Mouse (Mus musculus) kidney, postnatal 4 days (tissue): ENCODE measurements around the gene 4833427G06Rik.
A peak's percentile ranks its signal among the peaks of the same experiment; 100 is the strongest.
"Not testable (repeated sequence)": the region's sequence is repeated elsewhere in the genome, so short reads cannot be mapped to it uniquely, and the experiment has no call there.

Source experiments
- DNase-seq, 2 experiments: peaks; one replicate each; pipeline ENCODE4 v3.0.0; 2021; ENCODE audit warnings: mixed read lengths in 2 of 2

4833427G06Rik gene

DNA sequence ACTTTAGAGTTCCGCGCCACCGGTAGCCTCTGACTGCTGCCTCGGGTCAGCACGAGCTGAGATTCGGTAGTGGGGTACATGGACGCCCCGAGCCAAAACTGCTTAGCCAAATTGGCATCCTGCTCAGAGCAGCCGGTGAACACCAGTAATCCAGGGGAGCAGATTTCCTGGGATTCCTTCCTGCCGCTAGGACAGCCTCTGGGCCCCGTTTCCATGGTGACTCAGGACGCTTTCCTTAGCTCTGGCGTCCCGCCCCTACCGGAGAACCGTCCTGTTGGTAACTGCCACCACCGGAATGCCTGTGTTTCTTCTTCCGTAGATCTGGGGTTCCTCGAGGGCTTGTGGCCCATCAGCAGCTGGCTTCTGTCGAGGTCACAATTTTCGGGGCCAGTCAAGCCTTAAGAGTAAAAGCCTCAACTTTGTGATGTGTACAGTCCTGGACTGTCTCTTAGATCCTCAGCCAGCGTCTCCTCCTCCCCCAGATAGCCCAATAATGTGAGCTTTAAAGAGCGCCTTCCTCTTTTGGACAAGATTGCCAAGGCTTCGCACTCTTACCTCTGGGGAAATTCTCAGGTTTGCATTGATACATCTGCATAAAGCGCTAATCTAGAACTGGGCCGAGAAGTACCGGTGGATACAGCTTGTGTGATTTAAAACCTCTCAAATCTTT, at the start of gene 4833427G06Rik:
4833427G06Rik (minus strand) TSS at position 323 of the 670 bp plus-strand sequence.
- DNase-seq, result peak; percentile 72 to 81

DNA sequence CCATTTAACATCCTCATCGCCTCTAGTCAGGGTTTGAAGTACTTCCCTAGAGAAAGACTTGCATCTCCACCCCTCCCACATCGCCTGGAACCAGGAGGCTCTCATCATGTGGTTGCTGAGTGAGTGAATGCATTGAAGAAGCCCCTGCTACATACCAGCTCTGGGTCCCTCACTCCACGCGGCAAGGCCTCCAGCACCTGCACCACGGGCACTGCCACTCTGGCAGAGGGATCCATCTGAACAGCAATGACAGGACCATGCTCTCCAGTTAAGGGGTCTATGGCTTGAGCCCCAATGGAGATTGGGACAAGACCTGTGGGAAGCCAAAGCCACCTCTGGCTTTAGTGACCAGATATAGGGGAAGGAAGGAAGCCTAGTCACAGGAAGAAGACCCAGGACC, 45.4 kb upstream of the 4833427G06Rik start:
- no peak for DNase-seq

DNA sequence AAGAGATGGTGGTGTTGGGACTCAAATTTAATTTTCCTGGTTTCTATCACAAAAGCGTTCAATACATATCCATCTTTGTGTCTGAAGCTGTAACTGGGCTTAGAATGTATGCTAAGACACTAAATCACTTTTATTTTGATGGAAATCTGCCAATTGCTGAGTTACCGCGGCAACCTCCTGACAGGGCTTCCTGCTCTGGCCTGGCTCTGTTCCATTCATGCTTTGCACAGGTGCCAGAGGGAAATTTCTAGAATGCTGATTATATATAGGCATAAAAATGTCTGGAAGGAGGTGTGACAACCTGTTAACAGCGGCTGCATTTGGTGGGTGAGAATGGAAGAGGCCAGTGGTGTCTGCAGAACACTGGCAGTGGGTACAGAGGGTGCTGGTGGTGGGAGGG, 44.6 kb upstream of the 4833427G06Rik start:
- peak in 1 of 2 experiments; percentile 37 for DNase-seq

DNA sequence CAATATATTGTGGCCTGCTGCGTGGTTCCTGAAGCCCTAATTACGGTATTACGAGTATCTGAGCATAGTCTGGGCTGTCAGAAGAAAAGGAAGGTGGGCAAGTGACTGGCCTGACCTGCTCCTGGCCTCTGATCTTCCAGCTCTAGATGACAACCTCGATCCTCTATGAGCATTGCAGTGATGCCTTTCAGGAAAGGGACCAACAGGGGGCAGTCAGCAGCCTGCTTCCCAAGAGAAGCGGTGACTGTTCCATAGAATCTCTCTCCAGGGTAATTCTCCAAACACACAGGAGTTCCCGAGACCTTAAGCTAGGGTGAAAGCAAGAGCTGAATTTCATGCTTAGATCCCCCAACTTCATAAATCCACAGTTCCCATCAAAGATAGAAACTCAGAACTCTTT, 42.3 kb upstream of the 4833427G06Rik start:
- DNase-seq, result no peak

DNA sequence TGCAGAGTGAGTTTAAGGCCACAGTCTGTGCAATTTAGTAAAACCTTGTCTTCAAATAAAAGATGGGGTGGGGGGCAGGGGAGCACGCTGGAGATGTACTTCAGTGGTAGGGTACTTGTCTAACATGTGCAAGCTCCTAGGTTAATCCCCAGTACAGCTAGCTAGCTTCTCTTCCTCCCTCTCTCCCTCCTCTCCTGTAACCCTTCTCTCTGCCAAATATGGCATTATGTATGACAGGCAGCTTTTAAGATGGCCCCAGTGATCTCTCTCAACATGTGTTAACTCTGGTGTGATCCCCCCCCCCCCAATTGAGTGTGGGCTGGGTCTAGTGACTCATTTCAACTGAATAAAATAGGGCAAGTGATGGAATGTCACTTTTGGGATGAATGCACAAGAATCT, 41.6 kb upstream of the 4833427G06Rik start:
- DNase-seq, result no peak

DNA sequence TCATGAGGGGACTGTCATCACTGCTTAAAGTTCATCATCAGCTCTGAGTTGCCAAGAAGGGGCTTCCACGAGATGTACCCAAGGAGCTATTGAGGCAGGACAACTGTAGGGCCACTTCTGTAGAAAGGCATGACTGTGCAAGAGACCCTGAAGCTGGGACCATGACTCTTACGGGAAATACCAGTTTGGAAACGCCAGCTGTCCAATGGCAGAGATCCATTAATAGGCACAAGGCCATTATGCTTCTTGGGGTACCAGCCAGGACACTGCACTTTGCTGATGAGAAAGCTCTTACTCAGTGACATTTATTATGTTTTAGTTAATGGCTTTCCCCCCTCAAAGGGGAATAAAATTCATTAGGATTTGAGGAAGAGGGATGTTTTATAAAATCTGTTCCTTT, 38.8 kb upstream of the 4833427G06Rik start:
- no peak for DNase-seq

DNA sequence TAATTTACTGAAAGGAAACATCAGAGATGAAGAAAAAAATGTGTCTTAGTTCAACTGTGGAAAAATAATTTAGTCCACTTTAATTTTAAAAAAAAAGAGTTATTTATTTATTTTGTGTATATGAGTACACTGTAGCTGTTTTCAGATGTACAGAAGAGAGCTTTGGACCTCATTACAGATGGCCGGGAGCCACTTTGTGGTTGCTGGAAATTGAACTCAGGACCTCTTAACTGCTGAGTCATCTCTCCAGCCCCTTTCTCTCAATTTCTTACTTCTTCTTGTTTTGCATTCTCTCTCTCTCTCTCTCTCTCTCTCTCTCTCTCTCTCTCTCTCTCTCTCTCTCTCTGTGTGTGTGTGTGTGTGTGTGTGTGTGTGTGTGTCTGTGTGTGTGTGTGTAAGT, 37.5 kb upstream of the 4833427G06Rik start:
- DNase-seq, result not testable (repeated sequence)

DNA sequence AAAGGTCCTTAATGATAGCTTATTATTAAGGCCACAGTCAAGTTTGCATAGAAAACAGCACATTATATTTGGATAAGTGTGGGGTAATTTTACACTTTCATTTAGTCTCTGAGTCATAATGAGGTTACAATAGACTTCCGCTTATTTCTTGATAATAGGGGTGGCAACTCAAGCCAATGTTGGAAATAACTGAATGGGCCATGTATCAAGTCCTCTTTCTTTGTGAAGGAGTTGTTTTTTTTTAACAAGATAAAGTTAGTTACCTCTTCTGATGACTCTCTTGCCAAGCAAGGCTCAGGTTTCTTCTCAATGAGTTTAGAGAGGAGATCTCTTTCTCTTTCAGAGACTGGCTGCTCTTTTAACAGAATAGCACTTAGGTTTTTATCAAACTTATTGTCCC, 36.4 kb upstream of the 4833427G06Rik start:
- no peak for DNase-seq

DNA sequence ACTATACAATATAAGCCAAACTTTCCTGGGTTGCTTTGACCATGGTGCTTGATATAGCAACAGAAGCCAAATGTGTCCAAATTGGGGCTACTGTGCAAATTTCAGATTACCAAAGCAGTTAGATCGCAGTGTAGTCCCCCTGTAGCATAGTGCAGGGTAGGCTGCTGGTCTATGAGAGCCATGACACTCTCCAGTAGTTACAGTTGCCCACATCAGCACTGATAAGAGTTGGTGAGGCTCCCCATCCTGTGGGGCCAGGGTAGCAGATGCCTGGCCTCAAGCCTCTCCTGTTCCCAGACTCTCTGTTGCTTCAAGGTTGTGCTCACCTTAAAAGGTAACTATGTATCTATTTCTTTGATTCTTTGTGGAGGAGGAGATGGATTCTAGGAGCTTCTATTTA, 36.0 kb upstream of the 4833427G06Rik start:
- no peak for DNase-seq

DNA sequence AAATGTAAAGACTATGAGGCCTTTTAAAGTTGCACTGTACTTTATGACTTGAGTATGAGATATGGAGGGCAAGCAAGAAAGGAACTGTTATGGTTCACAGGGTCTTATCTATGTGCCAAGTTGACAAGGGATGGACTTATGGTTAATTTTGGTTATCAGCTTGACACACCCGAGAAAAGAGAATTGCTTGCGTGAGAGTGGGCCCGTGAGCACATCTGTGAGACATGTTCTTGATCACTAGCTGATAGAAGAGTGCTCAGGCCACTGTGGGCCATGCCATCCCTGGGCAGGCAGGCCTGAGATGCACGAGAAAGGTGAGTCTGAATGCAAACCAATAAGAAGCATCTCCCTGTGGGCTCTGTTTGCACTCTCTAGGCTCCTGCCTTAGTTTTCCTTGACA, 35.6 kb upstream of the 4833427G06Rik start:
- DNase-seq, result no peak

DNA sequence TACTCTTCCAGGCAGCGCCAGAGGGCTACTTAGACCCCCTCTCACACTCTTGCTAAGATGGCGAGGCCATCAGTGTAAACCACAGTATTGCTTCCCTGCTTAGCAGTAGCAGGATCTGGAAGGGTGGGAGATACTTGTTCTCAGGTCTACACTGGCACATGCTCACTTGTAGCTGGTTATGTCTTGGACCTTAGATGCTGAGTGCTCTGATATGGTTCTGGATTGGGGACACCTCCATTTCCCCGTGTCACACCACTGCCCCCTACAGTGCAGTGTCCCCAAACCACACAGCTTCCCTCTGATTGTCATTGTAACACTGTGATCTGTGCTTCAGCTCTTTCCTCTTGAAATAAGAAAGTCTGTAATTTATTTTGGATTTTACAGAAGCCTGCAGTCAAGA, 35.1 kb upstream of the 4833427G06Rik start:
- peak; percentile 52 to 57 for DNase-seq

DNA sequence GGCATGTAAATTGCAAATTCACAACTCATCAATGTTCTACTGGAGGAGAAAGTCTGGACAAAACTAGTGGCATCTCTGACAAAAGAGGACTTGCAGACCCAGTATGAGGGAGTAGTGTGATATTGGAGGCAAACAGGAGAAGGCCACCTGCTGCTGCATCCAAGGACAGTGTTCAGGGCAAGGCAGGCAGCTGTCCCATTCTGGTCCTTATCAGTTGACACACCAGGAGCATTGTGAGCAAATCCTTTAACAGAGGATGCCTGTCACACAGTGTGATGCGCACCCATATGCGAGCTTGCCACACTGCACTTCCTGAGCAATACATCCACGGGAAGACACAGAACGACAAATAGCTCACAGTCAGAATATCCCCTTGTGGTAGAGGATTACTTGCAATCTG, 12.9 kb upstream of the 4833427G06Rik start:
- no peak for DNase-seq

DNA sequence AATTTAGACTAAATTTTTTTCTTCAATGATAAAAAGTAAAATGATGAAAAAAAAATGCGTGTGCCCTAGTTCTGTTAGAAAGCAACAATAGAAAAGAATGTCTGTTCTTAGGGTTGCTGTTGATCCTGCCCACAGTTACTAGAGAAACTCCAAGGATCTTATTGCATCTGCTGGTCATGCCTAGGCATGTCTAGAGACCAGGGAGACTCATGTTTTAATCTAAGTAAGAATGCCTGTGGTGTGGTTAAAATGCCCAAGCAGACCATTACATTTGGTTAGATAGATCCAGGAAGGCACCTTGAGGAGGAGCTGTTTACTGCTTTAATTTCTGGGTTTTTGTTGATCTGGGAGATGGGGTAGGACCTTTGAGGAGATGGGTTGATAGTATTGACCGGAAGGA, 3.9 kb upstream of the 4833427G06Rik start:
- DNase-seq, result no peak

DNA sequence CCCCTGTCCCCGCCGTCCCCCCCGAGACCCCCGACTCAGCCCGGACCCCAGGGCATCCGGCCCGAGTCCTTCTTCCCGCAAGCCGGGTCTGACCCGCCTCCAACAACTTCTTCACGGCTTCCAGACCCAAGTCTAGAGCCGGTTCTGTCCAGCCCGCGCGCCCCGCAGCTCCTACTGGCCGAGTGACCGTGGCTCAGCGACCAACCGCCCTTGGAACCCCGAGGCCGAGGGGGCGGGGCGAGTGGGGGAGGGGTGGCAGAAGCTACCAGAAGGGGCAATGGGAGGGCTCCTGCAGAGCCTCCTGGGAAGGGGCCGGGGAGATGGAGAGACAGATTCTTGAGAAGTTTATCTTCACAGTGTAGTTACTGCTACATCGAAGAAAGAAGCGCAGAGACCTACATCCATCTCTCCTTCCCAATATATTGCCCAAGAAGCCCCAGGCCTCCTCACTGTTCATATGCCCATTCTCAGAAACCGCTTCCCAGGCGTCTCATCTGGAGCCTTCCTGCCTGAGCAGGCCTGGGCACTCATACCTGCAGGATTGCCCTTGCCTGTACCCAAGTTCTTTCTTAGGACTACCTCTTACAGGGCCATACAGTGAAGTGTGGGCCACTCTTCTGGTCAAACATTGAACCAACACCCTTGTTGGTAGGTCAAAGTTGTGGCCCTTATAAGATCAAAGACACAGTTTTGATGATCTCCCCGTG, 2.1 kb upstream of the 4833427G06Rik start:
- DNase-seq, result peak; percentile 78 to 87

DNA sequence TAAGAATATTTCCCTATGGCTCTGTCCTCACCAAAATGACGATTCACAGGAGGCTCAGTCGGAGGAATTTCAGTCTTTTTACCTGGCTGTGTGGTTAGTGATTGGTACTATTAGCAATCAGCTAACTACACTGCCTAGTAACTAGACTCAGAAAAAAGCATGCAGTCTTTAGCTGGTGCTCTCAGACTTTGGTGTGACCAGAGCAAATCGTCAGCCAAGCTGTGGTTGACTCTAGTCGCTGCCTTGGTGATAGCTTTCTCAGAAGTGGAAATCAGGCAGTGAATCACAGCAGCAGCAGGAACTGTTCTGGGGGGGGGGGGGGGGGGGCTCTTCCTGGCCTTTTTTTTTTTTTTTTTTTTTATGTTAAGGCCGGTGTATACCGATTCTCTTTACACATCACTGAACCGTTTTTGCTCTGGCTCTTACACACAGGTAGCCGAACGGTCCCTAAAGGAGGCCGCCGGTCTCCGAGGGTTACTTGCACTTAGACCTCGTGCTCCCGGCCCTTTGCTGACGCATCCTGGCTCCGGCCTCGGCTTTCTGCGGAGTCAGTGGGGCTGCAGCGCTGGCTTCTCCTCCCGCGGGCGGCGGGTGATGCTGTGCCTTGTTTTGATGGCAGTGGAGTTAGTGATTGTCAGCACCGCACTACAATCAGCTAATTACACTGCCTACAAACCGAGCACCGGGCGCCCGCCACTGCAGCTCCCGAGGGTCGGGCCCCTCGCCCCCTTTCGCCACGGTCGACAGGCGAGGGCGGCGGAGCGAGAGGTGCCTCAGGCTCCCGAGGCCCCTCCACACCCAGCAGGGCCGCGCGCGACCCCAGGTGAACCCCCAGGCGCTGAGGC, 1.3 kb upstream of the 4833427G06Rik start:
- peak; percentile 70 to 74 for DNase-seq

DNA sequence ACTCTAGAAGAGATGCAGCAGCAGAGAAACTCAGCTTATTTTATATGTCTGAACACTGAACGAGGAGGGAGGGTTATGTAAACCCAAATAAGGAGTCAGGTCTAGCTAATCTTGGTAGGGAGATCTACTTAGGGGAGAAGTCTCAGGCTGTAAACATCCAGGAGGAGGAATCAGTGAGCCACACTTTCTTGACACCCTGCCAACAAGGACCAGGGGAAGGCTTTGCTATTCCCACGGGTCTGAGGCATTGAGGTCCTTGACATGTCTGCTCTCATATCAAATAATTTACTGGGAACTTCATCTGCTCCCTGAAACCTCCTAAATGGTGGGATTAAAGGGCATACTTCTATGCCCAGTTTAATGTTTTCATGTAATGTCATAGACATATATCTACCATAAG, 5.6 kb downstream of the 4833427G06Rik start:
- DNase-seq, result no peak

DNA sequence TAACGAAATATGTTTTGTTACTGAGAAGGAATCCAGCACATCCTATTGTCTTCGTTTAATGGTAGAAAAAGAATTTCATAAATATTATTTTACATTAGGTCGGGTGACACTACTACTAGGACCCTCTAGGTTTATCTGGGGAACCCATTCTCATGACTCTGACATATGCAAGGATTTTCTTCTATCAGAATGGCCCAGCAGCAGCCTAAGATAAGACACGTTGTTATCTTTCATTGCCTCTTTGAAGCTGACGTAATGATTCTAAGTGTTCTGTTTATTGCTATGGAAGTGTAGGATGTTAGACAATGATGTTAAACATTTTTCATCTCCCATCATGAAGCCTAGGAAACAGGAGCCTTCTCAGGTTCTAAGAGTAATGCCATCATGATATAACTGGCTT, 8.2 kb downstream of the 4833427G06Rik start:
- no peak for DNase-seq

DNA sequence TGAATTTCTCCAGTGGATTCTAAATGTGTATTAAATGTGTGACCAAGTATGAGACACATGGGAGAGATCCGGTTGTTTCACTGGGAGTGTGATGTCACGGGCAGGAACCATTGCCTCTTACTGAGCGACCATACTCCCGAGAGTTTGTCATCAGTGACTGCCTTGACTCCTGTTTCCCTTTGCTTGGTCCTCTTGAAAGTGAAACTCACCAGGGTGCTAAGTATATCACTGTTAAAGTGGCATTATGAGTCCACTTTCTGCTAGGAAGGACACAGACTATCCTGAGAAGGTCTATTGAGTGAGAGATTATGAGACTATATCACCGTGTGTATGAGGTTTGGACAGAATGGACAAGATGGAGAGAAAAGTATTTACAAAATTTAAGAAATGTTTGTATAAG, 20.3 kb downstream of the 4833427G06Rik start:
- DNase-seq, result no peak

DNA sequence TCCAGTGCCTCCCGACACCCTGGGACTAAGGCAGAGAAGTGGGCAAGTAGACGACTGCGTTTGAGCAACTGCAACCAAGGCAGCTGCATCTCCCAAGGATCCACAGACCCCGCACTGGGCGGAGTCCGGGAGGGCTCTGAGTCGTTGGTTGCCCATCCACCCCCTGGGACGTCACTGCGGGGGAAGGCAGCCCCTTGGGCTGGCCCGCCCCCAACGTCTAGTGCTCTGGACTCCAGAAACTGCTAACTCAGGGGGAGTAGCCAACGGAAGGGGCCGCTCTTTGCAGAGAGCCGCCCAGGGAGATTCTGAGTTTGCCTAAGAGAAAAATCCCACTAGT, 24.9 kb downstream of the 4833427G06Rik start, which contains the start of gene Layn:
Layn (minus strand) TSS at position 116 of the 337 bp plus-strand sequence.
- peak; percentile 93 to 94 for DNase-seq

DNA sequence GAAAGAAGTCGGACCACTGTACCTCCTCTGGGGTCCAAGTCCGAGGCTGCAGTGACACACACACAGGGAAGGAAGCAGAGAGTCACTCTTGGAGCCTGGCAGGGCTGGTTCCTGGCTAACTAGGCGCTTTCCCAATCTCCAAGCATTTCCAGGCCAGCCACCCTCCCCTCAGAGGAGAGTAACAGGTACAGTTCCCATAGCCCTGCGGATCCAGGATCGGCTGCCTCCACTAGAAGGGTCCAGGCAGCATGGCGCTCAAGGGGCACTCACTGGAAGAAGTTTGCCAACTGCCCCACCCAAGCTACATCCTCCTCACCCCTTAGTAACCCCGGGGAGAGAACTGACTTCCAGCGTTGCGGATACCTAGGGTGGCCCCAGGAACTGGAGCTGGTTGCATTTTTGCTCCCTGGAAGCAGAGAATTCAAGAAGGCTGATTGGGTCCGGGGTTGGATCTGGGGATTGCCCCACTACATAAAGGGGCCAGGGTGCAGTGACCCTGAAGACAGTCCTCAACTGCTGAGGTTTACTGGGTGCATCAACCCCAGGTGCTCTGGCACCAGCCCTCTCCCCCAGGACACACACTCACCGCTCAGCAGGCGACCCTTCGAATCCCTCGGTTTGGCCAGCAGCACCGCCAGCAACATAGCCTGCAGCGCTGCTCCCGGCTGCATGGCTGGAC, 25.4 kb downstream of the 4833427G06Rik start:
- DNase-seq, result peak; percentile 22 to 45

DNA sequence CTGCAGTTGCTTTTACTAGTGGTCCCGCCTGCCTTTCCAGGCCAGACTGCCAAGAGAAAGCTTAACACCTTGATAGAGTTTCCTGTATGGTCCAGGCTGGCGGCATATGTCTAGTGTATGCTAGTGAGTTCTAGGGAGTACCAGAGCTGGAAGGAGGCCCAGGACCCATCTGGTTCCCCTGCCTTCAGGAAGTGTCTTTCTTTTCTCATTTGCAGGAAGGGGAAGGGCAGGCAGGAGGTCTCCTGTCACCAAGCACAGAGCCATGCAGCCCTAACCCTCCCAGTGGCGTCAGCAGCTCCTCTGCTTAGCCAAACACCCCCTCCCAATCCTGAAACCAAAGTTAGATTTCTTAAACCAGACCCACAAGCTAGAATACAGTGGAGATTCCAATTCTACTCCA, 26.1 kb downstream of the 4833427G06Rik start:
- DNase-seq, result peak; percentile 36 to 57

DNA sequence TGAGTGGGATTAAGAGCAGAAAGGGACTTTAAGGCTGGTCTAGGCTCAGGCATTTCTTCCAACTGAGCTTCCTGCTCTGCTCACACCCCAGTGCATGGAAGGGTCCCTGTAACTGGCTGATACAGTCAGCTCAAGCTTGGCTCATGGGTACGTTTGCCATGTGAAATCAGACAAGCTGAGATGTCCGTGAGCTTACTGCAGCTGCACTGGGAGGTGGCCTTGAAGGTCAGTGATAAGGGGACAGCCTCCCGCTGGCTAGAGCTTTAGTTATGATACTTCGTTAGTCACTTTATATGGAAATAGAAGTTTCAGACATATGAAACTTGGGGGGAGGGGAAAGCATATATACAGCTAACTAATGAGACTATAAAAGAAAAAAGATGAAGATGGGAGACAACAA, 31.1 kb downstream of the 4833427G06Rik start:
- no peak for DNase-seq

DNA sequence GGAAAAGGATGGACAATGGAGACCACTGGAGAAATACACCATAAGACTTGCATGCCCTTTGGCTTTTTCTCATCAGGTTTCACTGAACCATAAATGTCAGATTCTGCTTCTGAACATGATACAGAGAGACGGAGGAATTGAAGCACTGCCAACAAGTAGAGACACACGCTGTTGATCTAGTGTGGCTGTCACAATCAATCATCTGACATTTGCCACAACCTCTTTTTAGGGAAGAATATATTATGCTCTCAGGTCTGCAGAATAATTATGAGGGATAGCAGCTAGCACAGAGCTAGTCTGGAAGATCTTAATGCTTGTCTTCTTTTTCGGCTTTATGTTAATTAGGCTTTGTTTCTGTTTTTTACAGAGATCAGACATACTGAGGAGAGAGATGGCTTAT, 33.7 kb downstream of the 4833427G06Rik start:
- DNase-seq, result no peak
